Mouse (Mus musculus) cerebellum, adult (tissue): ENCODE measurements at regions not wholly inside any gene's neighbourhood (a gene's known extent, or its start where the extent isn't known, plus 50 kb on each side); places are given as distances from the start of the nearest gene placed in this dataset.

Experiments
- ATAC-seq: cut with Nextera tagmentation; 2 replicates; pipeline ENCODE4 v1.9.2; 2017; ENCODE audit warnings: mild to moderate bottlenecking, moderate library complexity, mixed read lengths; ENCODE audit not compliant: insufficient number of reproducible peaks, low FRiP score, low TSS enrichment

- ATAC-seq: no peak
These were observed 1040.8 kb downstream of the Galc start for GRCm38 (mm10) chr12:97218445-97218844.

DNA sequence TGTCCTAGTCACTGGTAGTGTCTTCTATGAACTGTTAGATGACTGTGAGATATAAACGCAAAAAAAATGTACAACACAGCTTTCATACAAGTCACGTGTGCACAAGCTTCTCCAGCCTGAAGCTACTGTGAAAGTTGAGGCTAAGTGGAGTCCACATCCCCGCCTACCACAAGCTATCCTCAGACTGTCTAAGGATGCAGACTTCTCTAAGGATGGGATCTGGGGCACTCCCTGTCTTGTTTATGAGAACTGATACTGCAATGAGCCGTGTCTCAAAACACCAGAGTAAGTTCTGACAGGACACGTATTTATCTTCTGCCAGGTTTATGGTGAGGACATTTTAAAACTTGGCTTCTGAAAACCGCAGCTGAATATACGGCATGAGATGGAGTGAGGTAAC is 1041.7 kb downstream of the Galc start:
- no peak for ATAC-seq

GRCm38 (mm10) chr12:97203636-97204389 is 1055.4 kb downstream of the Galc start:
- ATAC-seq: no peak

GRCm38 (mm10) chr12:97161853-97162252 is 1097.4 kb downstream of the Galc start:
- no peak for ATAC-seq

GRCm38 (mm10) chr12:97161429-97161828 is 1097.8 kb downstream of the Galc start:
- ATAC-seq: no peak

DNA sequence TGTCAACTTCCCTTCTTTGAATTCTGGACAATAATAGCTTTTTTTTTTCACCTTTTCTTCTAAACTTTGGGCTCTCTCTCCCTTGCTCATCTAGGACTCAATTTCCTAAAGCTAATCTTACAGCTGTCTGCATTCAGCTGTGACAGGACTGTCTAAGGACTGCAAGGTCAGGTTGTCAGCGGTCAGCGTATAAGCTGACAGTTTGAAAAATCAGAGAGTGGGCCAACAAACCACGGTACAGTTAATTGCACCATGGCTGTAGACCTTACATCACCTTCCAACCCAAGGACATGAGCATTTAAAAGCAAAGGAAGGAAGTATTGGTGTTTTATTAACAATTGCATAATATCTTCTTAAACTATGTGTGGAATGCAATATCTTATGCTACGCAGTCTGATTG is 1100.9 kb downstream of the Galc start:
- ATAC-seq: no peak

DNA sequence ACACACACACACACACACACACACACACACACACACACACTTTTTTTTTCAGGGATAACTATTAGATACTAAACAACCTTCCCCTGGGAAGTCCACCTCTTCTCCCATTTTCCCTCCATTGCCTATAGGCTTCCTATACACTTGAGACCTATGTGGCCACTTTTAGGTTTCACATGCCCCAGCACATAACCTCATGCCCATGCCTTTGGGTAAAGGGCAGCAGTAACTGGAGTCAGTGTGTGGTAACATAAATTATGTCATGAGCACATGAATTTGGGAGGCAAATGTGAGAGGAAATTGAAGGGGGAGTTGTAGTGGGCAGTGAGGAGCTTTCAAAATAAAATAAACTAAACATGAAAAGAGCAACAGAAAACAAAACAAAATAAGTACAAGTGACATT is 1101.5 kb downstream of the Galc start:
- ATAC-seq: no peak

GRCm38 (mm10) chr12:97156499-97157110 is 1102.7 kb downstream of the Galc start:
- no peak for ATAC-seq

- ATAC-seq: no peak
These were observed 1116.5 kb downstream of the Galc start for GRCm38 (mm10) chr12:97142720-97143119.

GRCm38 (mm10) chr12:97137924-97138323 is 1121.3 kb downstream of the Galc start:
- no peak for ATAC-seq

DNA sequence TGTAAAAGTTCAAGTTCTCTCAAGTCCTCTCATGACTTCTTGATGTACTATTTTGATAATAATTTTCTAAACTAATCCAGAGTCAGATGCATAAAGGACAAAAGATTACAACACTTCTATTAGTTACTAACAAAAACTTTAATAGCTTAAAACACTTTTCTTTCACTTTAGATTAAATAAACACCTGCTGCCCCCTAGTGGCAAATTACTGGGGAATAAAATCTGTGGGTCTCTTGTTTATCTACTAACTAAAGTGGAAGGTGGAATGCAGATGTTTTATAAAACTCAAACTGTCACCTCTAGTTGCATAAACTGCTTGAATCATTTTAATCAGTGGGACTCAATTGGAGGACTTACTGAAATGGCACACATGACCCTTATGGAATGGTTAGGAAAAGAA is 1129.0 kb downstream of the Galc start:
- no peak for ATAC-seq

GRCm38 (mm10) chr12:97090577-97091214 is 1168.6 kb downstream of the Galc start:
- no peak for ATAC-seq

- ATAC-seq: peak; percentile 100
These were observed 1197.8 kb downstream of the Galc start for GRCm38 (mm10) chr12:97061352-97061895.

GRCm38 (mm10) chr12:97047674-97048073 is 1211.6 kb downstream of the Galc start:
- no peak for ATAC-seq
